Mouse (Mus musculus): Measurements from ENCODE around the gene Mettl21c.

- TF ChIP-seq CTCF (IDR thresholded peaks at IDR 0.05; ENCODE audit: control insufficient read depth, insufficient read depth, insufficient read length), result no peak
- TF ChIP-seq MAX (IDR thresholded peaks at IDR 0.05), result no peak
- TF ChIP-seq FOSL1 (IDR thresholded peaks at IDR 0.05; ENCODE audit: insufficient read depth, low read length, poor library complexity, severe bottlenecking), result no peak
- no peak for TF ChIP-seq MYOG (IDR thresholded peaks at IDR 0.05; ENCODE audit: control insufficient read depth, extremely low read depth, insufficient read length)
Measured at GRCm38 (mm10) chr1:43971089-43971488, 48.7 kb downstream of the Mettl21c start.
